Mouse (Mus musculus) common myeloid progenitor, adult 5-6 weeks (primary cell): ENCODE results near the gene Eloa. TPM values are rescaled to one million over a fixed set of nuclear protein-coding genes. Genes with fewer than 3 reads are reported as not detected.
"Not testable (repeated sequence)": the region's sequence is repeated elsewhere in the genome, so short reads cannot be mapped to it uniquely, and the experiment has no call there.

Source experiments
- ATAC-seq: replicated peaks from 2 replicates; pipeline ENCODE4 v1.8.0; 2016; ENCODE audit warnings: low read depth, mild to moderate bottlenecking, moderate TSS enrichment, inconsistent platforms; ENCODE audit not compliant: poor library complexity, severe bottlenecking
- total RNA-seq: library from RNA; stranded (forward); fragments of 200-1000, 187-1606 nt; gene quantifications from 2 replicates; pipeline ENCODE4 v1.2.3, GENCODE M21; 2017

Gene Eloa
- 48.3 and 52.5 TPM in 2 replicates for total RNA-seq

DNA sequence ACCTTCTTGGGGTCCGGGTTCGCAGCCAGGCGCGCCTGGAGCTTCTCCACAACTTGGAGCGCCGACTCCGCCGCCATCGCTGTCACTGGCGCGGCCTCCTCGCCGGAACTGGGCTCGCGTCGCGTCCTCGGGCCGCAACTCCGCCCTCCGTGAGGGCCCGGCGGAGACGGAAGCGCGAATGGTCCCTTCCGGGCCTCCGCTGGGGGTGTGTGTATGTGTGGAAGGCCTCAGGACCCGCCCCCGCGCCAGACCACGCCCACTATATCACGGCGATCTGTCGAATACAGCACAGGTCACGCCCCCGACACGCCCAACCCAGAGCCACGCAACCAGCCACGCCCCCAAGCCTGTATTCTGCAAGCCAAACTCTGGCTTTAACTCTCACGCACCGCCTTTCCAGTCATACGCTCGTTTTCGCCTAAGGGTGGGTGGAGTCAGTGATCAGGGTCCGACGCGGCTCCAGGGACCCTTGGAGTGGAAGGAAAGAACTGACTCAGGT, at the start of gene Eloa:
Eloa (minus strand) TSS at position 215 of the 499 bp plus-strand sequence.
- peak; percentile 99 for ATAC-seq

GRCm38 (mm10) chr4:136071178-136071714, 49.7 kb upstream of the Eloa start:
- peak; percentile 67 for ATAC-seq

DNA sequence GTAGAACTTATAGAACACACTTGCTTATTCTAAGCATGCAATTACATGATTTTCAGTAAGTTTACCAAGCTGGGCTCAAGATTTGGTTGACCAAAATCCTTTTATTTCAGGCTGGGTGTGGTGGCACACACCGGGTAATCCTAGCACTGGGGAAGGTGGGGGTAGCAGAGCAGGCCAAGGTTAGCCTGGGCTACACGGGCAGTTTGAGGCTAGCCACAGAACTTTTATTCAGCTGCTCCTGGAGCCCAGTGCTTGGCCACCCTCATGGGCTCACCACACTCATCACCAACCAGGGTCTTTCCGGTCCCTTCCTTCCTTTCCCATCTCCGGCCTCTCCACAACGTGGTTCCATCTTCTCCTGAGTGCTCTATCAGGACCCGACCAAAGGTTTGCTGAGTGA, 49.0 kb upstream of the Eloa start:
- ATAC-seq = no peak

DNA sequence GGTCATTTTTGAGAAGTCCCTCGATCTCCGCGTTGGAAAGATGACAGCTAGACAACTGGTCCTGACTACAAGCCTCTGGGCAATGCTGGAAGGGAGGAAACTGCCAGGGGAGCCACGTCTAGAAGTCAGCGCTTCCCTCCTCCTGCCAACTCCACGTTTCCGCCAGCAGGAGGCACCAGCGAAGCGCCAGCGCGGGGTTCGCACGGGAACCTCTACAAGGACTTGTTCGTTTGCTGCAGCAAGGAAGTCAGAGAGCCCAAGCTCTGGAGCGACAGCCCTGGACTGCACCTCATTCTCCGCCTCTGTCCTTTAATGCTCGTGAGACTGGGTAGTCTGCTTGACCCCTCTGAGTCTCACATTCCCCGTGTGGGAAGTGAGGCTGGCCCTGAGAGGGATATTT, 48.4 kb upstream of the Eloa start:
- ATAC-seq = peak; percentile 85

- ATAC-seq = peak; percentile 53; the same call in 1 of the 2 replicates
Measured at GRCm38 (mm10) chr4:136069313-136069712, 47.8 kb upstream of the Eloa start.

GRCm38 (mm10) chr4:136063143-136063542, 41.6 kb upstream of the Eloa start:
- ATAC-seq = no peak

DNA sequence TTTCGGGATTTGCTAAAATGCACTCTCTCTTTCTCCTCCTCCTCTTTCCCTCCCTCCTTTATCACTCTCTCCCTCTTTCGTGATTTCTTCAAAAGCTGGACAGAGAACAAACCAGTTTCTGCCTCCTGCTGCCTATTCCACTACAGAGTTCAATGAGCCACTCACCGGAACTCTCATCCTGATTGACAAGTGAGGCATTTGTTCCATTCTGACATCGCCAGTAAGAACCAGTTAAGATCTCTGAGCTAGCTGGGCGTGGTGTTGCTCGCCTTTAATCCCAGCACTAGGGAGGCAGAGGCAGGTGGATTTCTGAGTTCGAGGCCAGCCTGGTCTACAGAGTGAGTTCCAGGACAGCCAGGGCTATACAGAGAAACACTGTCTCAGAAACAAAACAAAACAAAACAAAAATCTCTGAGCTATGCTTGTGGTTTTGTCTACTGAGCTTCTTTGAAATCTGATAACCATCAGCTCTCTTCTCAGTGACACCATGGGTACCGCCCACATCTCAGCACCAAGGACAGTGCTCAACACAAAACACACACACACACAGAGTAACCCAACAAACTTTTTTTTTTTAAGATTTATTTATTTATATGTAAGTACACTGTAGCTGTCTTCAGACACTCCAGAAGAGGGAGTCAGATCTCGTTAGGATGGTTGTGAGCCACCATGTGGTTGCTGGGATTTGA, 38.4 kb upstream of the Eloa start:
- not testable (repeated sequence) for ATAC-seq

DNA sequence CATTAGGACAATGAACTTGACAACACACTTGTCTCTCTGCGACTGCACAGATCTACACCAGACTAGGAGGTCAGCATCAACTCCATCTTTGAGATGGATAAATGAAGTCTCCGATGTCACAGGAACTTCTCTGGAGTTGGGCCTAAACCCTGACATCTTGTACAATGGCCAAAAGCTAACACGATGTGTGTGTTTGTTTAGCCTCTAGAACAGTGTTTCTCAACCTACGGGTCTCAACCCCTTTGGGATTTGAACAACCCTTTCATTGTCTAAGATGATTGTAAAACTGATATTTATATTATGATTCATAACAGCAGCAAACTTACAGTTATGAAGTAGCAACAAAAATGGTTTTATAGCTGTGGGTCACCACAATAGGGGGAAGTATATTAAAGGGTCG, 36.4 kb upstream of the Eloa start:
- ATAC-seq = no peak

DNA sequence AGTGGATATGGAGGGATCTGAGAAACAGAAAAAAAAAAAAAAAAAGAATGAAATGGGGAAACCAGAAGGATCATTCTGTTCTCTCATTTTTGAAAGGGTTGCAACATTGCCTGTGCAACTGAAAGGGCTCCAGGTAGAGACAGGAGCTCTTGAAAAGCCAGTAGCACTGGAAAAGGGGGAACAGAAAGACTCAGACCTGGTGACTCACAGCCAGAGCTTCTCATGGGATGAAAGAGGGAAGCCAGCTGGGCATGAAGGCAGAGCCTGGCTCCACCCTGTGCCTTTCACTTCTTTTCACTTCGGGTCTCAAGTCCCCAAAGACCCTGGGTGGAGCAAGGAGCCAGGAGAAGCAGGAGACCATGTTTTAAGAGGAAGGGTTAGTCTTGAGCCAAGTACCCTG, 34.5 kb upstream of the Eloa start:
- no peak for ATAC-seq

DNA sequence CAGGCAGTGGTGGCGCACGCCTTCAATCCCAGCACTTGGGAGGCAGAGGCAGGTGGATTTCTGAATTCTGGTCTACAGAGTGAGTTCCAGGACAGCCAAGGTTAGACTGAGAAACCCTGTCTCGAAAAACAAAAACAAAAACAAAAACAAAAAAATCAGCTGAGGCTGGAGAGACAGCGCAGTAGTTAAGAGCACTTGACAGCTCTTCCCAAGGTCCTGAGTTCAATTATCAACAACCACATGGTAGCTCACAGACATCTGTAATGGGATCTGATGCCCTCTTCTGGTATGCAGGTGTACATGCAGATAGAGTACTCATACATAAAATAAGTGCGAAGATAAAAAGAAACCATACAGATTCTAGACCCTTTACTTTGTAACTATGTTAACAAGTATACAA, 32.3 kb upstream of the Eloa start:
- ATAC-seq = no peak

DNA sequence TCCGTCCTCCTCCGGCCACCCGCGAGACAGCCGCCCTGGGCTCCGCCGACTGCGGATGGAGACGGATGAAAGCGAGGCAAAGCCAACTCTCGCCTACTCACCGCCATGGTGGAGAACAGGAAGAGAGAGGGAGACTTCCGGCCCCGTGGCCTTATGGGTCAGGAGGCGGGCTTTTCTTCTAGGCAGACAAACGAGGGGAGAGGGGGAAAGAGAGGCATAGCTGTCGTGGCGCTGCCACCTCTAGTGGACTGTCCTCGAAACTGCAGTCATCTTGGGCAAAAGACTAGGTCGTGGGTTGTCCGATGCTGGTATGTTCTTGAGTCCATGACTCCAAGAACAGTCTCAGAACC, 31.7 kb upstream of the Eloa start, which contains the start of gene Rpl11:
Rpl11 (minus strand) TSS at position 182 of the 350 bp plus-strand sequence.
- peak; percentile 98 for ATAC-seq

DNA sequence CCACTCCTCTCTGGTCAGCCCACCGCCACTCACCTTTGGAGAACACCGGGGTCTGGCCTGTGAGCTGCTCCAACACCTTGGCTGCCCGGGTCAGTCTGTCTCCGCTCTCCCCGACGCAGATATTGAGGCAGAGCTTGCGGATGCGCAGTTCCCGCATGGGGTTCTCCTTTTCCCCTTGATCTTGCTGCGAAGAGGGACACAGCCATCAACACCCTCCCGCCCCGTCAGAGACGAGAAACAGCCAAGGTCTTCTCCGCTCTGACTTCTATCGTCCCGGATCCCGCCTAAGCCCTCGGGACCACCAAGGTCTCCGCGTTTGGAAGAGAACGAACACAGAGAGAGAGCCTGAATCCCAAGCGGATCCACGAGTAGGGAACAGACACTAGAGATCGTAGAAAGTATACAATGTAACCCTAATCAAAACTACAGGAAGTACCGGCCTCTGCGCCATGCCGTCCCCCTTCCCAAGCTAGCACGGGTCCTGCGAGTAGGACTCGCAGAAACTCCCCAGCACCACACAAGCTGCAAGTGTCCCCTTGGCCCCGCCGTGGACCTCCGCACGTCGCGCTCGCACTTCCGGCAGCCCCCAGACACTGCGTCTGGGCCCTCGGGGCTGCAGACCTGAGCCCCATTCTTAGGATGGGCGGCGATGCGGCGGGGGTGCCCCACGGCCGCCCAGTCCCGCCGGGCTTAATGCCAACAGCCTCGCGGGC, 31.1 kb upstream of the Eloa start:
- peak; percentile 50 for ATAC-seq

GRCm38 (mm10) chr4:136052060-136052459, 30.5 kb upstream of the Eloa start:
- no peak for ATAC-seq

DNA sequence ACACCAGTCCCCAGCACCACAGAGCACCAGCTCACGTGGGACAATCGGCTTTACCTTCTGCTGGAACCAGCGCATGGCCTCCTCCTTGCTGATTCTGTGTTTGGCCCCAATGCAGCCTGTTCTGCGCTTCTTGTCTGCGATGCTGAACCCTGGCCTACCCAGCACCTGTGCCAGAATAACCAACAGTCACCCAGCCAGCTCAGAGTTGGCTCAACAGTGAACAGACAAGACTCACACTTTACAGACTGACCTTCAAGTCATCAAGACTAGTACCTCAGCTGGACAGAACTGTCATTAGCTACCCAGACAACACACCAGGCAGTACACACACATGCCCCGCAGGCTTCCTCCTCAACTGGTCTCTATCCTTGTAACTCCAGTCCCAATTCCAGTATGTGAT, 28.7 kb upstream of the Eloa start:
- no peak for ATAC-seq

DNA sequence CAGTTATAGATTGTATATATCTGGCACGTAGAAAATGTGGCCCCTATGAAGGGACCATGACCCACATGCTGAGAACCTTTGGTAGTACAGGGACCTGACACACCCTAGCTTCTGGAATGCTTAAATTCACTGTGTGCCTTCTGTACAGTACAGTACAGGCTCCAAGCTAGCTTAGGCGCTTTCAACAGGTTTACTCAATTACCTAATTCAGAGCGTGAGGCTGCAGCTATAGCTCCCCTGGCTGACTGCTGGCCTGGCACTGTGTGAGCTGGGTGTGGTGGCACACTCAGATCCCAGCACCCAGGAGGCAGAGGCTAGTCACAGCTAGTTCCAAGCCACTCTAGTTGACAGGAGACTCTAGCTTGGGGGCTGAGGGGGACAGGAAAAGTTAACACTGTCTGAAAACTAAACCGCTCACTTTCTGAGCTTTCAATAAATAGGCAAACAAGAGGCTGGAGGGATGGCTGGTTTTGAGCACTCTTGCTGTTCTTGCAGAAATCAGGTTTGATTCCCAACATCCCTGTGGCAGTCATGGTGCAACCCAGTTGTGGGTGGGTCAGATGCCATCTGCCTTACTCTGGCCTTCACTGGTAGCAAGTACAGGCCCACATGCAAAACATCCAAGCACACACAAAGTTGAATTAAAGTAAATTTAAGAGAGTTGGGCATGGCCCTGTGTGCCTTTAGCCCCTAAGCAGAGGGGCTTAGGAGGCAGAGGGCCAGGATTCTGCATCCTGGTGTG, 26.9 kb upstream of the Eloa start:
- ATAC-seq = no peak

- 0 out of 2 replicates have a peak, but pooled peaks have one; percentile 5 for ATAC-seq
Measured at GRCm38 (mm10) chr4:136047626-136048025, 26.1 kb upstream of the Eloa start.

DNA sequence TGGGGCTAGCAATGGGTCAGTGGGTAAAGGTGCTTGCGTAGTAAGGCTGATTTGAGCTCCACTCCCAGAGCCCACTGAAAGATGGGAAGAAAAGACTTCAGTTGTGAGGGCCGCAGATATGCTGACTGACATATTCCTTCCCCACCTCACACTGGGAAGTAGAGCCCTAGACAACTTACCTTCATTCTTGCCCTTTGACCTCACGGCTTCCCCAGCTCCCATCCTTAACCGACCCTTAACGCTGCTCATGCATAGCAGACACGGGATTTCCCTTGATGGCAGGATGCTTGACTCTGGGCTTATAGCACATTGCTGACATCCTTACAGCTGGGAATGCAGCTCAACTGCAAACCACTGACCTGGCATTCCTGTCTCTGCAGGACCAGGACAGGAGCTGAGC, 25.3 kb upstream of the Eloa start:
- no peak for ATAC-seq

- no peak for ATAC-seq
Measured at GRCm38 (mm10) chr4:136045091-136045490, 23.5 kb upstream of the Eloa start.

DNA sequence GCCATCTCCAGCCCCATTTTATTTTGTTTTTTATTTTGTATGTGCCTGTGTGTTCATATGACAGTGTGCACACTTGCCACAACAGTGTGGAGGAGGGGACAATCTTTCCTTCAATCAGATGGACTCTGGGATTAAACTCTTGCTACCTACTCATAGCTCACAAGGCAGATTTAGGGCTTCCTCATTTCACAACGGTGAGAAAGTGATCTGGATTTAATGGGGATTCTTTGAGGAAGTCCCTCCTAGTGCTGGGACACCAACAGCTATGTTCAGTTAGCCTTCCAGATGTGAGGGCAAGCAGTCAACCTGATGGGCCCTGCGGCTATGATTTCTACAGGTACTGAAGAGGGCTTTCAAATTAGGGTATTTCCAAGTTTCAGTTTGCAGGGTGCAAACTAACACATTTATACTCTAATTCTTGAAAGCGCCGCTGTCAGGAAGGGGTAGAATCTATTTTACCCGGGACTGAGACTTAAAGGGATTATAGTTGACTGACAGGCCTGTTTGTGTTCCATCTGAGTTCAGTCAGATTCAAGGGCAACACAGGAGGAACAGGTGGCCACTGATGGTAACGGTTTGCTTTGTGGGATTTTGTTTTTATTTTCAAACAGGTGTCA, 22.3 kb upstream of the Eloa start:
- no peak for ATAC-seq

GRCm38 (mm10) chr4:136035078-136035477, 13.5 kb upstream of the Eloa start:
- peak; percentile 59 for ATAC-seq
